Mouse (Mus musculus) intestine, embryonic 16.5 days (tissue): ENCODE data around the gene Tnip1. TPM values are rescaled to one million over a fixed set of nuclear protein-coding genes. Genes with fewer than 3 reads are reported as not detected.

Source experiments
- polyA plus RNA-seq: library from polyadenylated mRNA; unstranded; fragments of >200 nt; fragmentation: Nextera tagmentation; extraction: Ambion mirVana; gene quantifications from 2 replicates; pipeline ENCODE4 v1.2.1, GENCODE M21; 2015

Gene Tnip1
- polyA plus RNA-seq, 1 experiment from 2014 or later, result 27.2 TPM

Other genes starting within 250 kb of the Tnip1 start
- gene Cdc42se2, start 175.2 kb downstream of the Tnip1 start, polyA plus RNA-seq, result 70.0 and 72.9 TPM in 2 replicates
- 9.7 and 12.7 TPM in 2 replicates for gene Lyrm7, start 102.0 kb downstream of the Tnip1 start, polyA plus RNA-seq
- gene Hint1, start 96.5 kb downstream of the Tnip1 start, polyA plus RNA-seq, result 674 and 732 TPM in 2 replicates
- 511 and 784 TPM in 2 replicates for gene Gpx3, start 60.5 kb downstream of the Tnip1 start, polyA plus RNA-seq
- gene Anxa6, start 70.5 kb upstream of the Tnip1 start, polyA plus RNA-seq, result 235 and 247 TPM in 2 replicates
- gene Ccdc69, start 115.2 kb upstream of the Tnip1 start, polyA plus RNA-seq, result 2.3 and 3.0 TPM in 2 replicates
- gene Gm2a, start 135.2 kb upstream of the Tnip1 start, polyA plus RNA-seq, result 20.3 and 21.7 TPM in 2 replicates
- not detected in 2 replicates for gene Slc36a3, start 188.8 kb upstream of the Tnip1 start, polyA plus RNA-seq
- 0.32 and 0.70 TPM in 2 replicates for gene Slc36a2, start 222.2 kb upstream of the Tnip1 start, polyA plus RNA-seq
- gene Slc36a1, start 241.4 kb upstream of the Tnip1 start, polyA plus RNA-seq, result 2.4 and 2.8 TPM in 2 replicates